Mouse (Mus musculus): ENCODE data around the gene Fkbp5.
A peak's percentile ranks its signal among the peaks of the same experiment; 100 is the strongest.

The Fkbp5 gene

GRCm38 (mm10) chr17:28460388-28460787 is 56.9 kb downstream of the Fkbp5 start:
- no peak for DNase-seq (ENCODE audit: low read depth, low spot score)

- DNase-seq (ENCODE audit: low read depth, low spot score), result peak; percentile 74
Measured at GRCm38 (mm10) chr17:28455098-28455497, 62.2 kb downstream of the Fkbp5 start.

GRCm38 (mm10) chr17:28452889-28453288 is 64.4 kb downstream of the Fkbp5 start:
- no peak for DNase-seq (ENCODE audit: low read depth, low spot score)

GRCm38 (mm10) chr17:28451914-28452313 is 65.4 kb downstream of the Fkbp5 start:
- DNase-seq (ENCODE audit: low read depth, low spot score), result no peak

GRCm38 (mm10) chr17:28451487-28451886 is 65.8 kb downstream of the Fkbp5 start:
- no peak for DNase-seq (ENCODE audit: low read depth, low spot score)

GRCm38 (mm10) chr17:28448225-28448624 is 69.1 kb downstream of the Fkbp5 start:
- no peak for DNase-seq (ENCODE audit: low read depth, low spot score)

- no peak for DNase-seq (ENCODE audit: low read depth, low spot score)
Measured at GRCm38 (mm10) chr17:28447789-28448188, 69.5 kb downstream of the Fkbp5 start.

- DNase-seq (ENCODE audit: low read depth, low spot score), result no peak
Measured at GRCm38 (mm10) chr17:28446820-28447168, 70.5 kb downstream of the Fkbp5 start.

GRCm38 (mm10) chr17:28445886-28446819 is 71.2 kb downstream of the Fkbp5 start:
- DNase-seq (ENCODE audit: low read depth, low spot score), result no peak

- peak; percentile 41 for DNase-seq (ENCODE audit: low read depth, low spot score)
Measured at GRCm38 (mm10) chr17:28442661-28443060, 74.7 kb downstream of the Fkbp5 start.

GRCm38 (mm10) chr17:28438342-28439115 is 78.8 kb downstream of the Fkbp5 start:
- no peak for DNase-seq (ENCODE audit: low read depth, low spot score)

GRCm38 (mm10) chr17:28437938-28438337 is 79.4 kb downstream of the Fkbp5 start:
- DNase-seq (ENCODE audit: low read depth, low spot score), result no peak

- DNase-seq (ENCODE audit: low read depth, low spot score), result no peak
Measured at GRCm38 (mm10) chr17:28434921-28435485, 82.3 kb downstream of the Fkbp5 start.

- DNase-seq (ENCODE audit: low read depth, low spot score), result no peak
Measured at GRCm38 (mm10) chr17:28433029-28433428, 84.3 kb downstream of the Fkbp5 start.

- DNase-seq (ENCODE audit: low read depth, low spot score), result peak; percentile 31
Measured at GRCm38 (mm10) chr17:28431931-28432335, 85.4 kb downstream of the Fkbp5 start.

GRCm38 (mm10) chr17:28431038-28431437 is 86.3 kb downstream of the Fkbp5 start:
- no peak for DNase-seq (ENCODE audit: low read depth, low spot score)

- DNase-seq (ENCODE audit: low read depth, low spot score), result no peak
Measured at GRCm38 (mm10) chr17:28428474-28429258, 88.7 kb downstream of the Fkbp5 start.

- DNase-seq (ENCODE audit: low read depth, low spot score), result no peak
Measured at GRCm38 (mm10) chr17:28427666-28428065, 89.7 kb downstream of the Fkbp5 start.

GRCm38 (mm10) chr17:28424373-28424772 is 93.0 kb downstream of the Fkbp5 start:
- DNase-seq (ENCODE audit: low read depth, low spot score), result no peak

- DNase-seq (ENCODE audit: low read depth, low spot score), result no peak
Measured at GRCm38 (mm10) chr17:28421071-28421470, 96.3 kb downstream of the Fkbp5 start.

GRCm38 (mm10) chr17:28420229-28421051 is 96.9 kb downstream of the Fkbp5 start:
- DNase-seq (ENCODE audit: low read depth, low spot score), result no peak
